Mouse (Mus musculus) lung, embryonic 14.5 days (tissue): Measurements from ENCODE around the gene Actn2. TPM values are rescaled to one million over a fixed set of nuclear protein-coding genes. Genes with fewer than 3 reads are reported as not detected.
A peak's percentile ranks its signal among the peaks of the same experiment; 100 is the strongest.

Experiments used
- ATAC-seq: fragments of 200-750 bp; cut with Nextera tagmentation; 2 replicates; pipeline ENCODE4 v1.8.0; 2017; ENCODE audit warnings: mild to moderate bottlenecking, moderate TSS enrichment, moderate library complexity; ENCODE audit not compliant: insufficient read depth
- DNase-seq: peaks from one replicate; pipeline ENCODE4 v3.0.0-alpha.2; 2015
- H3K27ac ChIP-seq: fragments of 300-500 bp; sonication (generic); 2 replicates; pipeline ENCODE4 v1.5.1; 2014; ENCODE audit warnings: low read depth, mild to moderate bottlenecking, moderate library complexity
- H3K27me3 ChIP-seq: fragments of 300-500 bp; sonication (generic); 2 replicates; pipeline ENCODE4 v1.6.1; 2014; ENCODE audit warnings: low read length, control low read depth; ENCODE audit not compliant: insufficient read depth
- H3K36me3 ChIP-seq: fragments of 300-500 bp; sonication (generic); 2 replicates; pipeline ENCODE4 v1.6.1; 2014; ENCODE audit warnings: control low read depth; ENCODE audit not compliant: insufficient read depth
- H3K4me1 ChIP-seq: fragments of 300-500 bp; sonication (generic); 2 replicates; pipeline ENCODE4 v1.6.1; 2014; ENCODE audit warnings: antibody characterized with exemption, control low read depth; ENCODE audit not compliant: insufficient read depth
- H3K4me2 ChIP-seq: fragments of 300-500 bp; sonication (generic); 2 replicates; pipeline ENCODE4 v1.6.1; 2014; ENCODE audit warnings: mild to moderate bottlenecking
- H3K4me3 ChIP-seq: fragments of 300-500 bp; sonication (generic); 2 replicates; pipeline ENCODE4 v1.5.1; 2014; ENCODE audit warnings: low read depth, low read length
- H3K9ac ChIP-seq: fragments of 300-500 bp; sonication (generic); 2 replicates; pipeline ENCODE4 v1.6.1; 2014
- H3K9me3 ChIP-seq: fragments of 300-500 bp; sonication (generic); 2 replicates; pipeline ENCODE4 v1.6.1; 2016; ENCODE audit warnings: low read depth, low read length, control low read depth
- CTCF ChIP-seq: IDR thresholded peaks from 2 replicates; pipeline ENCODE4 v1.5.1; 2016; ENCODE audit warnings: antibody characterized with exemption, low read depth
- WGBS: fragments of 180-500 bp; shearing (Covaris S2); extraction: QIAGEN DNeasy Blood & Tissue Kit; methylation state at CpG from one replicate; pipeline ENCODE4 v1.1.7; 2014; 5-methylcytosine and 5-hydroxymethylcytosine counted together
- polyA plus RNA-seq: library from polyadenylated mRNA; unstranded; fragments of >200 nt; fragmentation: Nextera tagmentation; extraction: Ambion mirVana; gene quantifications from 2 replicates; pipeline ENCODE4 v1.2.1, GENCODE M21; 2014

Actn2 gene
- polyA plus RNA-seq, 1 experiment from 2014 or later, result 0.57 TPM

DNA sequence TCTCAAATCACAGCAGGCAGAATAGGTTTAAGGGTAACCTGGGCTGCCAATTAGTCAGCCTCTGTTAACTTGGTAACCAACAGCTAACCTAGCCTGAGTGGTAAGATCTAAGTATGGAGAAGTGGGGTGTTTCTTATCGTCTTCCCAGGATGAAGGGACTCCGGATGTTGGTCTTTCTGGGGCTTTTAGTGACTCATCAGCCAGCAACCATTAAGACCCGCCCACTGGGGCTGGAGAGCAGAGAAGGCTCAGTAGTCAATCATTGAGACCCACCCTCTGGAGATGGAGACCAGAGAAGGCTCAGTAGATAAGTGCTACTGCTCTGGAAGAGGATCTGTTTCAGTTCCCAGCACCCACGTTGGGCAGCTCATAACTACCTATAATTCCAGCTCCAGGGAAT, 33.3 kb downstream of the Actn2 start:
- 64% methylated on average over 4 of the region's 4 CpGs for WGBS
- no peaks in the 10 kb centered on the region for H3K27me3 ChIP-seq
- TF ChIP-seq CTCF, result no peak
- DNase-seq, result no peak
- H3K9ac ChIP-seq, result no peak overlapping the region
- no peak overlapping the region for H3K4me2 ChIP-seq
- H3K4me3 ChIP-seq, result no peak overlapping the region
- H3K9me3 ChIP-seq, result no peaks in the 10 kb centered on the region
- ATAC-seq, result no peak
- no peaks in the 10 kb centered on the region for H3K36me3 ChIP-seq
- no peaks in the 10 kb centered on the region for H3K4me1 ChIP-seq
- H3K27ac ChIP-seq, result no peak overlapping the region

DNA sequence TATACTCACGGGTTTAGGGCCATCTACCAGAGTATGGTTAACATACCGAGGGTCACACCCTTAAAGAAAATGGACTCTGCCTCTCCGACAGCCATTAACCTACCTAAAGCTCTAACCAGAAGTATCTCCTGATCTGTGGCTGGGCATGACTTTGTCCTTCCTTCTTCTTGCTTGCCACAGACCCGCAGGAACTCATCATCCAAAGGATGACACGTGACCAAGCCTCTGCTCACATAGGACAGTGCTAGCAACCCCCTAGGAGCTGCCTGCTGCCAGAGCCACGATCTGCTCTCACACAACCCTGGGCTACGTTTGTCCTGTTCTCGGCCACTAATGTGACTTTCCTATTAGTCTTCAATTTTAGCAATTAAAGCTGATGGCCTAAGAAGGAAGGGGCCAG, 35.0 kb downstream of the Actn2 start:
- no peak for ATAC-seq
- no peak overlapping the region for H3K27ac ChIP-seq
- no peak for DNase-seq
- no peaks in the 10 kb centered on the region for H3K4me1 ChIP-seq
- H3K9ac ChIP-seq, result no peak overlapping the region
- no peak overlapping the region for H3K4me3 ChIP-seq
- no peak for TF ChIP-seq CTCF
- H3K4me2 ChIP-seq, result no peak overlapping the region
- WGBS, result 82% methylated on average over 8 of the region's 8 CpGs
- no peaks in the 10 kb centered on the region for H3K27me3 ChIP-seq
- no peaks in the 10 kb centered on the region for H3K36me3 ChIP-seq
- H3K9me3 ChIP-seq, result no peaks in the 10 kb centered on the region

DNA sequence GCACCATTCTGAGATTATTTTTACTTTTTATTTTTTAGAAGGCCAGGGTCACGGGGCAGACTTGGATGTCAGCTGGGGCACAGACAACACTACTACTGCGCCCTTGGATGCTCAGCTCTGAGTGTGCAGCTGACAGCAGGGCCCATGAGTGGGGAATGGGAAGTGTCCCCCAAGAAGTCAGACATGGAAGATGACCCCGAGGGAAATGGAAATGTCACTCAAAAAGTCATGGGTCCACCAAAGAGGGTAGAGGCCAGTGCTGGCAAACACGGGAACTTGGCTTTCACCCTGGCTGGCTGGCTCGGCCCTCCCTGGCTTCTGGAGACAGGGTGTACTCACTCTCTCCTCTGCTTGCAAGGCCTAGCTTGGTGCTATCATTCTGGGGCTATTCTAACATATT, 35.6 kb downstream of the Actn2 start:
- no peak for TF ChIP-seq CTCF
- Histone ChIP-seq H3K36me3 (no peaks in the 10 kb centered on the region), H3K9ac (no peak overlapping the region), H3K27ac (no peak overlapping the region), H3K4me1 (no peaks in the 10 kb centered on the region), H3K4me3 (no peak overlapping the region), H3K4me2 (no peak overlapping the region), H3K9me3 (no peaks in the 10 kb centered on the region), H3K27me3 (no peaks in the 10 kb centered on the region)
- WGBS, result 88% methylated on average over 5 of the region's 5 CpGs
- no peak for ATAC-seq
- DNase-seq, result no peak

DNA sequence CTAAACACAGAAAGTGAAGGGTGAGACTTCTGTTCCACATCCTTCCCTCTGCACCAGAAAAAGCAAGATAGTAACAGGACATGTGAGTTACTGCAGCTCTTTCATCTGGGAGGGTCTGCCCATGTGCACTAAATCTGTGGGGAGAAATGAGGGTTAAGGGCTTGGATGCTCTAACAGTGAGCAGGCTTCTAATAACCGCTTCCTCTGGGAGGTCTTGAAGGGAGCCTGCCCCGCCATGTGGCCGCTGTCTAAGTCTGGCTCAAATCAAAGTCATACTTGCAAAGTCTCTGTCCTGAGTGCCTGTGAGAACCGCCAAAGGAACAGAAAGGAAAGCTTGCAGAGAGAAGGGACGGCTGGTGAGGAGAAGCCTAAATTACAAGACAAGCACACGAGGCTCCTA, 42.8 kb downstream of the Actn2 start:
- Histone ChIP-seq H3K27ac (no peak overlapping the region), H3K27me3 (no peaks in the 10 kb centered on the region), H3K4me3 (no peak overlapping the region), H3K4me2 (no peak overlapping the region), H3K9ac (no peak overlapping the region), H3K36me3 (no peaks in the 10 kb centered on the region), H3K4me1 (no peaks in the 10 kb centered on the region; the same call in 1 of the 2 replicates), H3K9me3 (no peaks in the 10 kb centered on the region)
- ATAC-seq (no peak), DNase-seq (no peak)
- 65% methylated on average over 6 of the region's 6 CpGs for WGBS
- TF ChIP-seq CTCF, result no peak

DNA sequence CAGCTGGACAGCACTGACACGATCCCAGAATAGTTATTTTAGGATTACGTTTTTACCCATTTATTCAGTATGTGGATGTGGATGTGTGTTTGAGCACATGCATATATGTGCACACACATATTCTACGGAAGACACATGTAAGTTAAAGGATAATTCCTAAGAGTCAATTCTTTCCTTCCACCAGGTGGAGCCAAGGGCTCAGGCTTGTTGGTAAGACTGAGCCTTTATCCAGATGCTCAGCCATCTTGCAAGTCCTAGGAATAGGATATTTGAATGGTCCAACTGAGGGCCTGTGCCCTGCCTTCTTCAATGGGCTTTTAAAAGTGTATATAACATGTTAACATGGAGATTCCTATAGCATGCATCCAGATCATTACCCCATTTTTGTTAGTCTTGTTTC, 43.9 kb downstream of the Actn2 start:
- peak; percentile 61 for TF ChIP-seq CTCF
- Histone ChIP-seq H3K36me3 (no peaks in the 10 kb centered on the region), H3K4me1 (no peaks in the 10 kb centered on the region; the same call in 1 of the 2 replicates), H3K4me3 (no peak overlapping the region), H3K27ac (no peak overlapping the region), H3K9me3 (no peaks in the 10 kb centered on the region), H3K27me3 (no peaks in the 10 kb centered on the region), H3K9ac (no peak overlapping the region), H3K4me2 (no peak overlapping the region)
- 83% methylated on average over 3 of the region's 3 CpGs for WGBS
- ATAC-seq, result no peak
- peak; percentile 78 for DNase-seq

DNA sequence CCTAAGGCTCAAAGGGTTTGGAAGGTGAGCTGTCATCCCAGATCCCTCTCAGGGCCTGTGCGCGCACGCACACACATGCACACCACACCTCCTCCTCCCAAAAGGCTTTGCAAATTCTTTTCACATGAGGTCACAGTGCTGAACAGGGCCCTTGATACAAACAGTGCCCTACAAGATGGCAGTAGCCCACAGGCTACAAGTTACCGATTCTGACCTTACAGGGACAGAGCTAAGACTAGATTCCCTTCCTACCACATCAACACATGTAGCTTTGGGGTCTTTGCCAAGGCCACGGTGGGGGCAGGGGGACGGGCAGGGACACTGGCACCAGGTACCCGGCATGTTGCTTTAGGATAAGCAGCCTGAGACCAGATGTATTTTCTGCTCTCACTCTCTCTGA, 46.8 kb downstream of the Actn2 start:
- 69% methylated on average over 7 of the region's 7 CpGs for WGBS

DNA sequence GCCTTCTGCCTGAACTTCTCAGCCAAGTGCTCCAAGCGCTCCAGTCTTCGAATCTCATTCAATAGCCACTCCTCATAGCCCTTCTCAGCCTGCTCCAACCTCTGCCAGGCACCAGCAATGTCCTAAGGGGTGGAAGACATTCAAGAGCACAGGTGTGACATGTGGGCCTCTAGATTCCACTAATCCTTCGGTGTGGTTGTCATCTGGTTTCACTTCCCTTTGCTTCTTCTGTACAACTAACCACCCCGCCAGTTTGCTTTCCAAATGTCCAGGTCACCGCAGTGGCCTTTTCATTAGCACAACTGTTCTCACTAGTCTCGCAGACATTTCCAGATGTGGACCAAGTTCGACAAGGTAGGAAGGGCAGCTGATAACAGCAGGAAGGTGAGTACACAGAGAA, 49.9 kb downstream of the Actn2 start:
- H3K27me3 ChIP-seq, result no peaks in the 10 kb centered on the region
- H3K9ac ChIP-seq, result no peak overlapping the region
- no peaks in the 10 kb centered on the region; the same call in 1 of the 2 replicates for H3K4me1 ChIP-seq
- no peak overlapping the region for H3K27ac ChIP-seq
- no peak for DNase-seq
- TF ChIP-seq CTCF, result no peak
- no peaks in the 10 kb centered on the region for H3K36me3 ChIP-seq
- H3K4me2 ChIP-seq, result no peak overlapping the region
- no peak for ATAC-seq
- WGBS, result 88% methylated on average over 7 of the region's 7 CpGs
- no peaks in the 10 kb centered on the region for H3K9me3 ChIP-seq
- H3K4me3 ChIP-seq, result no peak overlapping the region

More for the DNA sequence above, 46.8 kb downstream of the Actn2 start:
- Histone ChIP-seq H3K27me3 (no peaks in the 10 kb centered on the region), H3K4me1 (no peaks in the 10 kb centered on the region; the same call in 1 of the 2 replicates), H3K9ac (no peak overlapping the region), H3K4me2 (no peak overlapping the region), H3K9me3 (no peaks in the 10 kb centered on the region), H3K36me3 (no peaks in the 10 kb centered on the region), H3K27ac (no peak overlapping the region), H3K4me3 (no peak overlapping the region)
- ATAC-seq (peak; percentile 75; the same call in 1 of the 2 replicates), DNase-seq (peak; percentile 24)
- TF ChIP-seq CTCF, result no peak

DNA sequence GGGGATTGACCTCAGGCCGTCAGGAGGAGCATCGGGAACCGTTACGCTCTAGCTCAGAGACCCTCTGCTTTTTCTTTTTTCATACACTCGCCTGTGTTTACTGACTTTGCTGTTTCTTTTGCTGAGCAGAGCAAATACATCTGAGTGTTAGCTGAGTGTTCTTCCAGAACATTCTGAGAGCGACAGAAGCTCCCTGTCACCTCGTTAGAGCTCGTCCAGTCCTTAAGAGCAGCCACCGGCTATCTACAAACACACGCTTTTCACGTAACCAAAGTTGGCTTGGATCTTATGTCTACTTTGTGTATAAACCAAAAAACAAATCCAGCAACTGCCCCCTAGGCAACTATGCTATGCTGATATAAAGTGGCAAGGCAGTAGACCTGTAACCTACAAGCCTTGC, 56.0 kb downstream of the Actn2 start:
- DNase-seq (peak; percentile 67), ATAC-seq (peak; percentile 72; the same call in 1 of the 2 replicates)
- Histone ChIP-seq H3K9me3 (no peaks in the 10 kb centered on the region), H3K27me3 (no peaks in the 10 kb centered on the region), H3K36me3 (no peaks in the 10 kb centered on the region), H3K4me1 (no peaks in the 10 kb centered on the region), H3K4me3 (no peak overlapping the region), H3K9ac (no peak overlapping the region), H3K4me2 (no peak overlapping the region), H3K27ac (no peak overlapping the region)
- no peak for TF ChIP-seq CTCF
- WGBS, result 32% methylated on average over 11 of the region's 11 CpGs
